Mouse (Mus musculus): ENCODE data around the gene Wnt8b. TPM values are rescaled to one million over a fixed set of nuclear protein-coding genes. Genes with fewer than 3 reads are reported as not detected.

Gene Wnt8b
- total and polyA plus RNA-seq, 3 experiments: not detected

DNA sequence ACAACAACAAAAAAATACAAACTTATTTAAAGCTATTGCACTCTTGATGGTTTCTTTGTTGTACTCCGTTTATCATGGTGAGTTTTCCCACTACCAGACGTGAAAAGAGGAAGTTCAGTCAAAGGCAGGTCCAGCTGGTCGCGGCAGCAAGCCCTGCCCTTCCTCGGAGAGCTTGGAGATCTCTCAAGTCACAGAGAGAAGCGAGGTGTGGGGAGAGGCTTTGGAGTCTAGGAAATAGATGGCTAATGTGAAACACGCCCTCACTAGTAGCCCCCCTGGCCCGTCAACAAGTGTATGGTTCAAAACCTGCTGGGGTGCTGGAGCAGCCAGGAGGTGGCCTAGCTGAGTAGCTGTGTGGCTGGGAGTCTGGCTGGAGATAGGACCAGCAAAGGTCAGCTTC lies 3.2 kb downstream of the Wnt8b start:
- Histone ChIP-seq H3K9me3 (replicated peaks; ENCODE audit: insufficient read depth, low read length) (no peaks in the 10 kb centered on the region), H3K79me2 (ENCODE audit: control insufficient read depth, insufficient read depth, low read length, poor library complexity) (no peaks in the 10 kb centered on the region), H3K4me1 (ENCODE audit: control insufficient read depth in 1 of 2, insufficient read depth in 2 of 2, low read length in 2 of 2) (peaks cover 0 to 4% of the 10 kb centered on the region in 2 experiments; a peak in 1 of 4 replicates), H3K4me3 (ENCODE audit: control insufficient read depth in 1 of 2, insufficient read depth in 1 of 2, low read depth in 2 of 2, low read length in 2 of 2) (no peak overlapping the region), H3K9ac (ENCODE audit: control insufficient read depth, low read depth, low read length, poor library complexity, severe bottlenecking) (no peak overlapping the region), H3K27me3 (ENCODE audit: control insufficient read depth in 1 of 2, insufficient read depth in 2 of 2, low read length in 2 of 2) (peaks cover 14 to 17% of the 10 kb centered on the region in 2 experiments), H3K36me3 (ENCODE audit: control insufficient read depth in 1 of 2, insufficient read depth in 2 of 2, low read length in 2 of 2) (no peaks in the 10 kb centered on the region; a peak in 1 of 4 replicates), H3K27ac (ENCODE audit: control insufficient read depth, low read depth, low read length) (no peak overlapping the region)
- TF ChIP-seq MAX (IDR thresholded peaks at IDR 0.05; ENCODE audit: low read length): no peak
- TF ChIP-seq EP300 (IDR thresholded peaks at IDR 0.05; ENCODE audit: low read depth in 1 of 2, low read length in 2 of 2): peak in 1 of 2 experiments; percentile 26; a peak in 1 of 4 replicates
- DNase-seq (ENCODE audit: low read depth, low spot score): peak; percentile 83

GRCm38 (mm10) chr19:44496941-44497340 lies 3.7 kb downstream of the Wnt8b start:
- Histone ChIP-seq H3K9ac (ENCODE audit: control insufficient read depth, low read depth, low read length, poor library complexity, severe bottlenecking) (no peak overlapping the region), H3K4me1 (ENCODE audit: control insufficient read depth in 1 of 2, insufficient read depth in 2 of 2, low read length in 2 of 2) (peaks cover 0 to 4% of the 10 kb centered on the region in 2 experiments; a peak in 1 of 4 replicates), H3K79me2 (ENCODE audit: control insufficient read depth, insufficient read depth, low read length, poor library complexity) (no peaks in the 10 kb centered on the region), H3K9me3 (replicated peaks; ENCODE audit: insufficient read depth, low read length) (no peaks in the 10 kb centered on the region), H3K4me3 (ENCODE audit: control insufficient read depth in 1 of 2, insufficient read depth in 1 of 2, low read depth in 2 of 2, low read length in 2 of 2) (no peak overlapping the region), H3K27ac (ENCODE audit: control insufficient read depth, low read depth, low read length) (no peak overlapping the region), H3K27me3 (ENCODE audit: control insufficient read depth in 1 of 2, insufficient read depth in 2 of 2, low read length in 2 of 2) (peaks cover 14 to 17% of the 10 kb centered on the region in 2 experiments), H3K36me3 (ENCODE audit: control insufficient read depth in 1 of 2, insufficient read depth in 2 of 2, low read length in 2 of 2) (no peaks in the 10 kb centered on the region; a peak in 1 of 4 replicates)
- TF ChIP-seq USF2 (IDR thresholded peaks at IDR 0.05; ENCODE audit: borderline replicate concordance in 1 of 2, insufficient read depth in 1 of 2, low read depth in 1 of 2, low read length in 2 of 2): no peak
- no peak for TF ChIP-seq ZC3H11A (IDR thresholded peaks at IDR 0.05; ENCODE audit: low read depth, low read length)
- no peak for TF ChIP-seq MEF2A (IDR thresholded peaks at IDR 0.05; ENCODE audit: extremely low read depth, insufficient replicate concordance, low read depth, low read length, poor library complexity, severe bottlenecking)
- TF ChIP-seq SMC3 (IDR thresholded peaks at IDR 0.05; ENCODE audit: low read depth, low read length): no peak
- no peak for TF ChIP-seq TAL1 (IDR thresholded peaks at IDR 0.05; ENCODE audit: low read length)
- TF ChIP-seq UBTF (IDR thresholded peaks at IDR 0.05; ENCODE audit: borderline replicate concordance, insufficient read depth, low read depth, low read length): no peak
- no peak for TF ChIP-seq CTCF (IDR thresholded peaks at IDR 0.05 in 2 of 3, conservative IDR thresholded peaks at IDR 0.05 in 1 of 3; ENCODE audit: control insufficient read depth in 1 of 3, insufficient read depth in 1 of 3, low read depth in 2 of 3, low read length in 3 of 3, poor library complexity in 1 of 3, severe bottlenecking in 1 of 3)
- no peak for TF ChIP-seq NRF1 (IDR thresholded peaks at IDR 0.05; ENCODE audit: insufficient read depth, low read depth, low read length, poor library complexity, severe bottlenecking)
- no peak for TF ChIP-seq MXI1 (IDR thresholded peaks at IDR 0.05; ENCODE audit: low read depth, low read length)
- no peak for TF ChIP-seq HCFC1 (IDR thresholded peaks at IDR 0.05; ENCODE audit: low read depth, low read length)
- TF ChIP-seq USF1 (IDR thresholded peaks at IDR 0.05; ENCODE audit: low read depth, low read length): no peak
- no peak for TF ChIP-seq RCOR1 (IDR thresholded peaks at IDR 0.05; ENCODE audit: low read depth, low read length)
- TF ChIP-seq SIN3A (IDR thresholded peaks at IDR 0.05; ENCODE audit: low read length): no peak
- no peak for TF ChIP-seq KAT2A (conservative IDR thresholded peaks at IDR 0.05; ENCODE audit: low read depth, low read length)
- no peak for TF ChIP-seq JUND (IDR thresholded peaks at IDR 0.05; ENCODE audit: low read depth, low read length)
- TF ChIP-seq BHLHE40 (IDR thresholded peaks at IDR 0.05; ENCODE audit: borderline replicate concordance, low read depth, low read length): no peak
- TF ChIP-seq MAFK (IDR thresholded peaks at IDR 0.05; ENCODE audit: borderline replicate concordance, low read depth, low read length): no peak
- no peak for TF ChIP-seq CHD2 (IDR thresholded peaks at IDR 0.05; ENCODE audit: low read length)
- TF ChIP-seq TBP (IDR thresholded peaks at IDR 0.05; ENCODE audit: low read depth, low read length): no peak
- TF ChIP-seq POLR2AphosphoS2 (IDR thresholded peaks at IDR 0.05; ENCODE audit: low read length): no peak
- no peak for DNase-seq (ENCODE audit: low read depth, low spot score)
